Mouse (Mus musculus): ENCODE results near the gene Psmd8.
A peak's percentile ranks its signal among the peaks of the same experiment; 100 is the strongest.
"Not testable (repeated sequence)": the region's sequence is repeated elsewhere in the genome, so short reads cannot be mapped to it uniquely, and the experiment has no call there.

The Psmd8 gene

GRCm38 (mm10) chr7:29180077-29180853, at the start of gene Psmd8:
TSS of gene Psmd8 (minus strand) at chr7:29180701.
- DNase-seq (ENCODE audit: low read depth, low spot score), result peak; percentile 99

GRCm38 (mm10) chr7:29228202-29228601, 47.7 kb upstream of the Psmd8 start:
- no peak for DNase-seq (ENCODE audit: low read depth, low spot score)

- no peak for DNase-seq (ENCODE audit: low read depth, low spot score)
Observed at GRCm38 (mm10) chr7:29225520-29225919, 45.0 kb upstream of the Psmd8 start.

GRCm38 (mm10) chr7:29224756-29225394, 44.4 kb upstream of the Psmd8 start:
- DNase-seq (ENCODE audit: low read depth, low spot score), result peak; percentile 49

GRCm38 (mm10) chr7:29214846-29215245, 34.3 kb upstream of the Psmd8 start:
- DNase-seq (ENCODE audit: low read depth, low spot score), result peak; percentile 92

- no peak for DNase-seq (ENCODE audit: low read depth, low spot score)
Observed at GRCm38 (mm10) chr7:29214236-29214635, 33.7 kb upstream of the Psmd8 start.

- peak; percentile 98 for DNase-seq (ENCODE audit: low read depth, low spot score)
Observed at GRCm38 (mm10) chr7:29213675-29214082, 33.2 kb upstream of the Psmd8 start, which contains the start of gene Catsperg1. TSS of gene Catsperg1 (minus strand) at chr7:29214035.

- DNase-seq (ENCODE audit: low read depth, low spot score), result not testable (repeated sequence)
Observed at GRCm38 (mm10) chr7:29212775-29213560, 32.5 kb upstream of the Psmd8 start.

- peak; percentile 89 for DNase-seq (ENCODE audit: low read depth, low spot score)
Observed at GRCm38 (mm10) chr7:29212199-29212765, 31.8 kb upstream of the Psmd8 start.

- peak; percentile 91 for DNase-seq (ENCODE audit: low read depth, low spot score)
Observed at GRCm38 (mm10) chr7:29211415-29212198, 31.1 kb upstream of the Psmd8 start.

GRCm38 (mm10) chr7:29211013-29211412, 30.5 kb upstream of the Psmd8 start:
- DNase-seq (ENCODE audit: low read depth, low spot score), result peak; percentile 55

- no peak for DNase-seq (ENCODE audit: low read depth, low spot score)
Observed at GRCm38 (mm10) chr7:29202577-29202976, 22.1 kb upstream of the Psmd8 start.

- DNase-seq (ENCODE audit: low read depth, low spot score), result not testable (repeated sequence)
Observed at GRCm38 (mm10) chr7:29194230-29194629, 13.7 kb upstream of the Psmd8 start.

GRCm38 (mm10) chr7:29181323-29181722, 822 bp upstream of the Psmd8 start:
- not testable (repeated sequence) for DNase-seq (ENCODE audit: low read depth, low spot score)

- DNase-seq (ENCODE audit: low read depth, low spot score), result no peak
Observed at GRCm38 (mm10) chr7:29180854-29181236, 344 bp upstream of the Psmd8 start.

- DNase-seq (ENCODE audit: low read depth, low spot score), result no peak
Observed at GRCm38 (mm10) chr7:29179323-29179722, 1.2 kb downstream of the Psmd8 start.

GRCm38 (mm10) chr7:29178106-29178505, 2.4 kb downstream of the Psmd8 start:
- DNase-seq (ENCODE audit: low read depth, low spot score), result peak; percentile 59

GRCm38 (mm10) chr7:29172390-29173016, 8.0 kb downstream of the Psmd8 start:
- no peak for DNase-seq (ENCODE audit: low read depth, low spot score)

- no peak for DNase-seq (ENCODE audit: low read depth, low spot score)
Observed at GRCm38 (mm10) chr7:29171562-29172097, 8.9 kb downstream of the Psmd8 start.

Data from ES-CJ7 (cell line).